ENCODE assay signal across 14 mouse cellular contexts in the genomic region with DNA sequence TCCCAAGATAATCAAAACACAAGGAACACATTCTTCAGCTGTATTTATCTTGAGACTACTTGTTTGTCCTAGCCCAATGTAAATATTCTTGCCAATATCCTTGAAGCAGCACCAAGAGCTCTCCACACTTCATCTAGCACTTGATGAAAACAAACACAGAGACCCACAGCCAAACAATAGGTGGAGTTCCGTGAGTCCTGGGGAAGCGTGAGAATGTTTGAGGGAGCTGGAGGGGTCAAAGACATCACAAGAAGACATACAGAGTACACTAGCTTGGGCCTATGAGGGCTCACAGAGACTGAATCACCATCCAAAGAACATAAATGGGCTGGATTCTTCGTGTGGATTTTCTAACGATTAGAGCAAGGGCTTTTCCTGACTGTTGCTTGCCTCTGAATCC.
"Had no signal": no experiment of that assay in that cellular context is flagged by ENCODE, and none has a peak within 500 bp of the region (broad histone marks: within the 10 kb centered on the region; RNA-seq: fewer than 3 reads in every experiment).

No protein-coding gene starts in this region.

- DNase-seq: lung, adult 2 months; lung, postnatal 14 days; lung, postnatal 4 days; right cerebral cortex, postnatal 14 days; spleen, adult 18-20 months; thymus, adult 18-20 months; thymus, postnatal 14 days; thymus, postnatal 36 days had no signal

- H3K4me2 ChIP-seq: liver, embryonic 12.5 days; midbrain, embryonic 11.5 days; midbrain, embryonic 13.5 days; midbrain, embryonic 15.5 days; neural tube, embryonic 12.5 days had no signal

- H3K9me3 ChIP-seq: liver, embryonic 12.5 days; midbrain, embryonic 13.5 days; midbrain, embryonic 15.5 days; neural tube, embryonic 12.5 days had no signal

- H3K4me1 ChIP-seq: liver, embryonic 12.5 days; midbrain, embryonic 13.5 days; midbrain, embryonic 15.5 days; neural tube, embryonic 12.5 days had no signal

- H3K4me3 ChIP-seq: liver, embryonic 12.5 days; midbrain, embryonic 13.5 days; midbrain, embryonic 15.5 days; neural tube, embryonic 12.5 days had no signal

- H3K9ac ChIP-seq: liver, embryonic 12.5 days; liver, embryonic 14.5 days; midbrain, embryonic 13.5 days; midbrain, embryonic 15.5 days; neural tube, embryonic 12.5 days had no signal

- H3K36me3 ChIP-seq: liver, embryonic 12.5 days; midbrain, embryonic 13.5 days; midbrain, embryonic 15.5 days; neural tube, embryonic 12.5 days had no signal

- H3K27me3 ChIP-seq: liver, embryonic 12.5 days; midbrain, embryonic 13.5 days; midbrain, embryonic 15.5 days; neural tube, embryonic 12.5 days had no signal

- H3K27ac ChIP-seq: liver, embryonic 12.5 days; liver, embryonic 14.5 days; midbrain, embryonic 13.5 days; midbrain, embryonic 15.5 days; neural tube, embryonic 12.5 days had no signal

- ATAC-seq: liver, embryonic 12.5 days; midbrain, embryonic 13.5 days; midbrain, embryonic 15.5 days had no signal
